Mouse (Mus musculus): ENCODE data around the gene Clec2l. TPM values are rescaled to one million over a fixed set of nuclear protein-coding genes. Genes with fewer than 3 reads are reported as not detected.

Clec2l gene
- 103 and 109 TPM in 2 replicates for polyA plus RNA-seq (2012; rRNA removed)

DNA sequence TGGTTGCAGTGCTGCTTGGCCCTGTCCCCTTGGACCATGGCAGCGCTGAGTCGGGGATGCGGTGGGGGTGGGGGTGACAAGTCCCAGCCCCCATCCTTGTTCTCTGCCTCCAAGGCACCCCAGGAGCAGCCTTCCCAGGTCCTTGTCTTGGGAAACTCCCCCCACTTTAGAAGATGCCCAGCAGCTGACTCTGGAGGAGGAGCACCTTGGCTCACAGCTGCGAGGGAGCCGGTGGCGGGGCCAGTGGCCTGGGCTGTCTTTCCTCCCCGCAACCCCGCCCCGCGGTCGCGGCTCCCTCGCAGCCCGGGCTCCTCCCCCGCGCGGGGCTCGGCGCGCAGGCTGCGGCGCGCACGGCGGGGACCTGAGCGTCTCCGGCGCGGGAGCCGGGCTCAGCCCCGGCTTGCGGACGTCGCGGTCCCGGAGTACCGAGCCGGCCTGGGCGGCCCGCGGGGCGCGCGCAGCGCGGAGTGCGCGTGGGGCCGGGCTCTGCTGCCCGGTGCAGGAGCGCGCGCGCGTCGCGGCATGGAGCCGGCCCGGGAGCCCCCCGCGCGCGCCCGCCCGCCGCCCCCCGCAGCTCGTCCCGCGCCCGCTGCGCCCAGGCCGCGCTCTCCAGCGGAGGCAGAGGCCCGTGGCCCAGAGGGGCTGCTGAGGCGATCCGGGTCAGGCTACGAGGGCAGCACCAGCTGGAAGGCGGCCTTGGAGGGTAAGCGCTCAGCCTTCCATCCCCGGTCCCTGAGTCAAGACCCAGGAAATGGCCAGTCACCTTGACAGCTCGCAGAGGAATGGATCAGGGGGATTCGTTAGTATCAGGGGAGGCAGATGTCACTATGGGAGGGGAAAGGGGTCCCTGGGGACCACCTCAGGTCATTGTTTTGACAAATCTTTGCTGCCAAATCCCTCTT is at the start of gene Clec2l:
Clec2l (plus strand) TSS at position 356 of the 902 bp plus-strand sequence.
- DNase-seq (ENCODE audit: extremely low spot score in 1 of 2, low spot score in 1 of 2): peak in 1 of 2 experiments; percentile 43

DNA sequence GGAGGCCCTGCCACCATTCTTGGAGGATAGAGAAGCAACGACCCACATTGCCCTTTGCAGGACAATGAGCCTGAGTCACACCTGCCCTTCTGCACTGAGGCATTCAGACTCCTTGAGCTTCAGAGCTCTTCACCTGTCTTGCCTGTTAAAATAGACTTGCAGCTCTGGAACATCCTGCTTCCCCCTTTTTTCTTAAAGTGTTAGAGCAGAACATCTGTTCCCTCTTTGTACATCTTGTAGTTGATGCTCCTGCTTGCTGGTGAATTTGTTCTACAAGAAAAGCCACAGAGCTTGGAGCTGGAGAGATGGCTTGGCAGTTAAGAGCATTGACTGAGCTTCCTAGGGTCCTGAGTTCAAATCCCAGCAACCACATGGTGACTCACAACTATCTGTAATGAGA is 40.5 kb upstream of the Clec2l start:
- peak in 1 of 2 experiments; percentile 45 for DNase-seq (ENCODE audit: extremely low spot score in 1 of 2, low spot score in 1 of 2)

DNA sequence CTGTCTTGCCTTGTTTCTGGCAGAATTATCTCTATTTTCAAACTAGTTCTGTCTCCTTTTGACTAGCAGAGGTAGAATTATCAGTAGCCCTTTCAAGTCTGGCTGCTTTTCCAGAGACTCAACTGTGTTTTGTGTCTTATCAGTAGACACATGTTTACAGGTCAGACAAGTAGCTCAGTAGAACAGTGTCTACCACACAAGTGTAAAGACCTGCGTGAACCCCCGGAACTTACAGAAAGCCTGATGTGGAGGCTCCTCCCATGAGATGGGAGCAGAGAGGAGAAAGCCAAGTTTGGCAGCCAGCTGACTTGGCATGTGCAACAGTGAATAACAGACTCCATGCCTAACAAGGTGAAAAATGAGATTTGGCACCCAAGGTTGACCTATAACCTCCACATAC is 39.4 kb upstream of the Clec2l start:
- DNase-seq (ENCODE audit: extremely low spot score in 1 of 2, low spot score in 1 of 2): no peak

- peak in 1 of 2 experiments; percentile 61 for DNase-seq (ENCODE audit: extremely low spot score in 1 of 2, low spot score in 1 of 2)
Measured at GRCm38 (mm10) chr6:38624439-38624838, 38.4 kb upstream of the Clec2l start.

DNA sequence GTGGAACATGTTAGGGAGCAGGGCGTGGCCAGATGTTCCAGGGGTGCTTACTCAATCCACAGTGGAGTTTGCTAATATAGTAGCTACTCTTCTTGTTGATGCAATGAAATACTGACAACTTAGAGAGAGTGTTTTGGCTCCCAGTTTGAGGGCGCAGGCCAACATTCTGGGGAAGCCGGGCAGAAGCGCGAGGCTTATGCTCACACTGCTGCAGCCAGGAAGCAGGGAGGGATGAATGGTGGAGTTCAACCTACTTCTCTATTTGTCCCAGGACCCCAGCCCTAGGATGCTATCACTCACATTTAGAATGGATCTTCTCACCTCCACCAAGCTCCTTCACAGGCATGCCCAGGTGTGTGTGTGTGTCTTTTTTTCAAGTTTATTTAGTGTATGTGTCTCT is 36.8 kb upstream of the Clec2l start:
- DNase-seq (ENCODE audit: extremely low spot score in 1 of 2, low spot score in 1 of 2): no peak

- DNase-seq (ENCODE audit: extremely low spot score in 1 of 2, low spot score in 1 of 2): no peak
Measured at GRCm38 (mm10) chr6:38627081-38627480, 35.8 kb upstream of the Clec2l start.

DNA sequence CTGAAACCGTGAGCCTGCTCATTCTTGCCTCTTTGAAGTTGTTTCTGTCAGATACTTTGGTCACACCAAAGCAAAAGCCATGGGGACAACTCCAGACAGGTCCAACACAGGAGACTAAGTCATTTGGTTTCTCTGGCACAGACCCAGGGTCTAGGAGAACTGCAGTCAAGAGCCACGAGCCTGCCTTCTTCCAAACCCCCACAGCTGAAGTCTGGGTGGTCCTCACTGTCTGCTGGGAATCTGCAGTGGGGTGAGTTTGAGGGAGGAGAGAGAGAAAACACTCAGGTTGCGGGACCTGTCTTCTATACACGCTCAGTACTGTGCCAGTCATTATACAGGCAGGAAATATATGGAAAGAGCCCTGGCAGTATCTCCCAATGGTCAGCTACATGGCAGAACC is 35.4 kb upstream of the Clec2l start:
- DNase-seq (ENCODE audit: extremely low spot score in 1 of 2, low spot score in 1 of 2): no peak

- no peak for DNase-seq (ENCODE audit: extremely low spot score in 1 of 2, low spot score in 1 of 2)
Measured at GRCm38 (mm10) chr6:38629556-38629955, 33.3 kb upstream of the Clec2l start.

GRCm38 (mm10) chr6:38632826-38633225 is 30.0 kb upstream of the Clec2l start:
- DNase-seq (ENCODE audit: extremely low spot score in 1 of 2, low spot score in 1 of 2): no peak

GRCm38 (mm10) chr6:38634461-38634860 is 28.4 kb upstream of the Clec2l start:
- DNase-seq (ENCODE audit: extremely low spot score in 1 of 2, low spot score in 1 of 2): no peak

DNA sequence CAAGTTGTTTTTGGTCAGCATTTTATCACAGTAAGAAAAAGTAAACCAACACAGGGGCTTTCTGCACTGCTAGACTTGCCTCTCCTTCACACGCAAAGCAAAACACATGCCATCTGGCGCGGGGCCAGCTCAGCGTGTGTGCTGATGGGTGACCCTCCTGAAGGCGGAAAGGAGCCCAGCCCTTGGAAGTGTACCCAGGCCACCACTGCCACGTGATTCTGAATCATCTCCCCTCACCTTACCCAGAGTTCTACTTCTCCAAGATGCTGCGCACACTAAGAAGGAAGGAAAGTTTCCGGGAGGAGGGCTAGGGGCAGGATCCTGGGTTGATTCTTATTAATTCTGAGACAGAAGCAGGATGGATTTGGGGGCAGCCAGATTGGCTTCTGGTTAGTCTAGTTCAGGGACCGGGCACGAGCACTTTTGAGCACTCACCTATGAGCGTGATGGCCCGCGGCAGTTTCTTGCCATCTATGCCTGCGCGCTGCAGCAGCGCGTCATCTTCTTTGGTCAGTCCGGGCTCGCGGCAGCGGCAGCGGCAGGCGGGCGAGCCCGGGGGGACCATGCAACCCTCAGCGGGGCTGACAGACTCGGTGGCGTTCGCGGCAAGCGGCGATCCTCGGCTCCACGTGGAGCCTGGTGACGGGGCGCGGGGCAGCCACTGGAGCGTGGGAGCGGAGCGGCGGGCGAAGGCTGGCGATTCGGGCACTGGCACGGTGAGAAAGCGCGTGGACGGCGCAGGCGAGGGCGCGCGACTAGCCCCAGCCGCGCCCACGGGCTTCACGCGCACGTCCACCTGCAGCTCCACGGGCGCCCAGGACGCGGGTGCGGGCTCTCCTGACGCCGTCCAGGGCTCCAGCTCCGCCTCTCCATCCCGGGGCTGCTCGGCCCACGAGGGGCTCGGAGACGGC is 26.7 kb upstream of the Clec2l start:
- DNase-seq (ENCODE audit: extremely low spot score in 1 of 2, low spot score in 1 of 2): no peak

DNA sequence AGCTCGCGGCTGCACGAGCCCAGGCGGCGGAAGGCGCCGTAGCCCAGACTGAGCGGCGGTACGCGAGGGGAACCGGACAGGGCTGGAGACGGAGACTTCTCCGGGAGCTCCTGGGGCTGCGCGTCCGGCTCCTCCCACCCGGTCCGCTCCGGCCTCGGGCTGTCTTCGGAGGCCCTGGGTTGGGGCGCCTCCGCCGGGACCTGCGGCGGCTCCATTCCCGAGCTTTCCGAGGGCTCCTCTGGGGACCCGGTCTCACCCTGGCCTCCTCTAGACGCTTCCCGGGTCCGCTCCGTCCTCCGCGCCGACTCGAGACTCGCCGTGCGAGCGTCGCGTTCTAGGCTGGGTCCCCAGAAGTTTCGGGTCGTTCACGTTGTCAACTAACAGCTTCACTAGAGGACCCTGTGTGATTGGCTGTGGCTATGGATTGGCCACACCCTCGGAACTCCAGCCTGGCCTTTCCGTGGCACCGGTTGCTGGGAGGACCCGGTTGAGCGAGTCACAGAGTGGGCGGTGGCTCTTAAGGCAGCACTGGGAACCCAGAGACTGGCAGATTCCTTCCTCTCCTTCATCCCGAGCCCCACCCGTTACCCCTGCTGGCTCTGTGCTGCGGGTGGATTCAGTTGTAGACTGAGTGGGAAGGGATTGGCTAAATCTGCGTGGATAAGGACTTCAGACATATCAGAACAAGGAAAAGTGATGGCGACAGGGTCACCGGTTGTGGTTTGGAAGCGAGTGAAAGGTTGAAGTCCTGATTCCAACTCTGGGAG is 25.8 kb upstream of the Clec2l start, which contains the start of gene Klrg2:
Klrg2 (minus strand) TSS at position 391 of the 767 bp plus-strand sequence.
- no peak for DNase-seq (ENCODE audit: extremely low spot score in 1 of 2, low spot score in 1 of 2)

- no peak for DNase-seq (ENCODE audit: extremely low spot score in 1 of 2, low spot score in 1 of 2)
Measured at GRCm38 (mm10) chr6:38640401-38640800, 22.5 kb upstream of the Clec2l start.

GRCm38 (mm10) chr6:38641228-38641627 is 21.6 kb upstream of the Clec2l start:
- no peak for DNase-seq (ENCODE audit: extremely low spot score in 1 of 2, low spot score in 1 of 2)

DNA sequence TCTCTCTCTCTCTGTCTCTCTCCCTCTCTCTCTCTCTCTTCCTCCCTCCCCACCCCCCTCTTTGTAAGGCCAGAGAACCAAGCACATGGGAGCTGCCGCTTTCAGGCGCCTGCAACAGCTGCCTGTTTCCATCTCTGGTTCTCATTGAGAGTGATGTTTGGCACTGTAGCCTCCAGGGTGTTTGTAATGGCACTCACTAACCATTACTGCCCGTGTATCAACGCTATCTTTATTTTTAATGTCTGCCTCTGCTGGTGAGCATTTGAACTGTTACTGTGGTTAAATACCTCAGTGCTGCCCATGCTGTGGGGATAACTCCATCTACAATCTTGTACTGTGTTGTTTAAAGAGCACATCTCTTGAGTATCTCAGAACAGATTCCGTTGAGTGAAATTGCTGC is 21.2 kb upstream of the Clec2l start:
- no peak for DNase-seq (ENCODE audit: extremely low spot score in 1 of 2, low spot score in 1 of 2)

DNA sequence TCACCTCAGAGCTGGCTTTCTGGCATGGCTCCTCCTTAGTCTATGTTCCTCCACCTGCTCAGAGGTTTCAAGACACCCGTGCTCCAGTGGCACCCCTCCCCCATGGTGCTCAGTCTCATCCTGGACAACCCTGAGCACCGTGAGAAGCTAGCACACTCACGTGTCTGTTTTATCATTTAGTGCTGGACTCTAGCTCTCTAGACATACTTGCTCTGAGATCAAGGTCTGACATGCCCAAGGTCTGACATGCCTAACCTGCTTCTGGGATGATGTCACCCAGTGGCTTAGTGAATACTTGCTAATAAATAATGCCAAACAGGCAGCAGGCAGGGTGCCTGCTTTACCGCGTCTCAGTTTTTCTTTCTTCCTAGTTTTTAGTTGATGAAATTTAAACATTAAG is 20.3 kb upstream of the Clec2l start:
- no peak for DNase-seq (ENCODE audit: extremely low spot score in 1 of 2, low spot score in 1 of 2)

DNA sequence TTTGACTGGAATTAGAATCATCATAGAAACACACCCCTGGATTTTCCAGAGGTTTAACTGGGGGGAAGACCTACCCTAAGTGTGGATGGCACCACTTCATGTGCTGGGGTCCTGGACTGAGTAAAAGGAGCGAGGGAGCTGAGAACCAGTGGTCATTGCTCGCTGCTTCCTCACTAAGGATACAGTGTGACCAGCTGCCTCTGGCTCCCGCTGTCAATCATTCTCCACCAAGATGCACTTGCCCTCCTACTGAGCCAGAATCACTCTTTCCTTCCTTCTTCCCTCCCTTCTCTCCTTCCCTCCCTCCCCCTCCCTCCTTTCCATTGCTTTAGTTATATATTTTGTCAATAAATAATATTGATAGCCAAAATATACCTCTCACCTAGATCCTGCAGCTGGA is 19.8 kb upstream of the Clec2l start:
- DNase-seq (ENCODE audit: extremely low spot score in 1 of 2, low spot score in 1 of 2): no peak

DNA sequence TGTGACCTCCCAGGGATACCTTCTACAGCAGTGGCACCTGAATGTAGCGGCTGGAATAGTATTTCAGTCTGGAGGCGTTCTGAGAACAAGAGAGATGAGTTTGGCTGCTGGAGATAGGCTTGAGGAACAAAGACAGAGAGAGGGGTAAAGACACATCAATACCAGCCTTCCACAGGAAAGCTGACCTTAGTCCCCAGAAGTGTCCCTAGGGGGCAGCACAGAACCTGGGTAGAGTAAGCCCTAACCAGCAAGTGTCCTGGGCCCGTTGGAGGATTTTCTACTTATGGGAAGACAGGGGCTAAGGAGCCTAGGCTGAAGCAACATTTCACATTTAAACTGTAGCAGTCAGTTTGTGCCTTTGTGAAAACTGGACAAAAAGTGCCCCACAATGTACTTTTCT is 13.3 kb upstream of the Clec2l start:
- no peak for DNase-seq (ENCODE audit: extremely low spot score in 1 of 2, low spot score in 1 of 2)

DNA sequence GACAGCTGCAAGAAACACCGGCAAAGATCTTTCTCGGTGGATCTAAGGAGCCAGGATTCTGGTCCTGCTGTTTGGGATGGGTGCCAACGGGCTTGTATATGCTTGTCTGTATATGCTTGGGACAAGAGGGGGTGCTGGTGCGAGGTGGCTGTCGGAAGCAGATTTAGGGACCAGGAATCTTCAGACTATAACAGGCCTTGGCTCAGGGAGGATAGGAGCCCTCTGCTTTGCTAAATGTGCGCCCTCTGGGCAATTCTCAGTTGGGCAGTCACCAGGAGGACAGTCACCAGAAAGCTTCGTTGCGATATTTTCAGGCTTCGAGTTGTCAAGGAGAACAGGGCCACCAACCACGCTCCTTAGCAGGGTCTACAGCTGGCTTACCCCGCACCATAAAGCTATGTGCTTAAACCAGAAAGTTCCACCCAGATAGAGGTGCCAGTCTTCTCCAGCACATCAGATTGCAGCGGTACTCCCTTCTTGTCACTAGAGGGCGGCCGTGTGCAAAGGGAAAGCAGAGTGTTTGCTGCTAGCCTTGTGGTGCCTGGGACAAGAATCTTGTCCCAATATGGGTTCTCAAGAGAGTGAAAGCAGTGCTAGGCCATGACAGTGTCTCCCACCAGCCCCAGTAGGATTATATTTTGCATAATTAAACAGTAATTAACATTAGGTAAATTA is 12.5 kb upstream of the Clec2l start:
- DNase-seq (ENCODE audit: extremely low spot score in 1 of 2, low spot score in 1 of 2): peak in 1 of 2 experiments; percentile 85

GRCm38 (mm10) chr6:38661626-38662025 is 1.2 kb upstream of the Clec2l start:
- DNase-seq (ENCODE audit: extremely low spot score in 1 of 2, low spot score in 1 of 2): no peak

All from frontal cortex, adult 2 months (tissue).